Mouse (Mus musculus) forebrain, postnatal 0 days (tissue): ENCODE data around the gene Ubtd1. TPM values are rescaled to one million over a fixed set of nuclear protein-coding genes. Genes with fewer than 3 reads are reported as not detected.
A peak's percentile ranks its signal among the peaks of the same experiment; 100 is the strongest.

Source experiments
- ATAC-seq: fragments of 200-750 bp; cut with Nextera tagmentation; 2 replicates; pipeline ENCODE4 v1.8.0; 2017; ENCODE audit warnings: mild to moderate bottlenecking, moderate library complexity
- DNase-seq: peaks from one replicate; pipeline ENCODE4 v3.0.0-alpha.2; 2015
- H3K27ac ChIP-seq: fragments of 300-500 bp; sonication (generic); 2 replicates; pipeline ENCODE4 v1.5.1; 2014; ENCODE audit warnings: low read depth, mild to moderate bottlenecking, antibody characterized with exemption, low read length, moderate library complexity, mixed read lengths
- H3K27me3 ChIP-seq: fragments of 300-500 bp; sonication (generic); 2 replicates; pipeline ENCODE4 v1.6.1; 2014; ENCODE audit warnings: mild to moderate bottlenecking, low read length, mixed read lengths; ENCODE audit not compliant: insufficient read depth
- H3K36me3 ChIP-seq: fragments of 300-500 bp; sonication (generic); 2 replicates; pipeline ENCODE4 v1.6.1; 2014; ENCODE audit warnings: mild to moderate bottlenecking, moderate library complexity; ENCODE audit not compliant: insufficient read depth
- H3K4me1 ChIP-seq: fragments of 300-500 bp; sonication (generic); 2 replicates; pipeline ENCODE4 v1.6.1; 2014; ENCODE audit warnings: antibody characterized with exemption; ENCODE audit not compliant: insufficient read depth
- H3K4me2 ChIP-seq: fragments of 300-500 bp; sonication (generic); 2 replicates; pipeline ENCODE4 v1.6.1; 2014; ENCODE audit warnings: low read depth, mild to moderate bottlenecking, moderate library complexity
- H3K4me3 ChIP-seq: fragments of 300-500 bp; sonication (generic); 2 replicates; pipeline ENCODE4 v1.5.1; 2014; ENCODE audit warnings: low read depth, low read length, mixed read lengths
- H3K9ac ChIP-seq: fragments of 300-500 bp; sonication (generic); 2 replicates; pipeline ENCODE4 v1.6.1; 2014; ENCODE audit warnings: mild to moderate bottlenecking
- H3K9me3 ChIP-seq: fragments of 300-500 bp; sonication (generic); 2 replicates; pipeline ENCODE4 v1.6.1; 2016; ENCODE audit warnings: low read length
- CTCF ChIP-seq: sonication (generic); IDR thresholded peaks from 2 replicates; pipeline ENCODE4 v1.5.1; 2016; ENCODE audit warnings: antibody characterized with exemption, control low read depth, low read depth
- WGBS: fragments of 180-500 bp; shearing (Covaris S2); extraction: QIAGEN DNeasy Blood & Tissue Kit; methylation state at CpG from one replicate; pipeline ENCODE4 v1.1.7; 2014; 5-methylcytosine and 5-hydroxymethylcytosine counted together
- polyA plus RNA-seq: library from polyadenylated mRNA; unstranded; fragments of >200 nt; fragmentation: Nextera tagmentation; extraction: Ambion mirVana; gene quantifications from 2 replicates; pipeline ENCODE4 v1.2.1, GENCODE M21; 2015
- total RNA-seq: library from RNA; depleted of rRNA; stranded (reverse); fragments of >200 nt; gene quantifications from 2 replicates; pipeline ENCODE4 v1.2.3, GENCODE M21; 2014

Gene Ubtd1
- total and polyA plus RNA-seq, 2 experiments from 2014 or later: 12.2 to 22.2 TPM

DNA sequence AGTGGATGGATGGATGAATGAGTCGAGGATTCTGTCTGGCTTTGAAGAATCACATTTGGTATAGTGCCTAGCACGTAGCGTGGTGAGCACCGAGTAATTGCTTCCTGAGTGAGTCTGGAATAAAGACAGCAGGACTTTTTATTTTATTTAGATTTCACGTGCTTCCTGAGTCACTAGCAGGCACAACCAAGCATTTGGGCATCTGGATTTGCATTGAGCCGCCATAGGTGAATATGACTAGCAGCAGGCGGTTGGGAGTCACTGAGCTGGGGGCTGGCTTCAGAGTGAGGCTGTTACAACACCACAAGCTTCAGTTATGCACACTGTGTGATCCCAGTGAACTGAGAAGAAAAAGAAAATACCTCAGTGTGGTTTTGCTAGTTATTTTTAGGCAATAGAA, 27.5 kb downstream of the Ubtd1 start:
- 69% methylated on average over 7 of the region's 7 CpGs for WGBS
- no peak for ATAC-seq

DNA sequence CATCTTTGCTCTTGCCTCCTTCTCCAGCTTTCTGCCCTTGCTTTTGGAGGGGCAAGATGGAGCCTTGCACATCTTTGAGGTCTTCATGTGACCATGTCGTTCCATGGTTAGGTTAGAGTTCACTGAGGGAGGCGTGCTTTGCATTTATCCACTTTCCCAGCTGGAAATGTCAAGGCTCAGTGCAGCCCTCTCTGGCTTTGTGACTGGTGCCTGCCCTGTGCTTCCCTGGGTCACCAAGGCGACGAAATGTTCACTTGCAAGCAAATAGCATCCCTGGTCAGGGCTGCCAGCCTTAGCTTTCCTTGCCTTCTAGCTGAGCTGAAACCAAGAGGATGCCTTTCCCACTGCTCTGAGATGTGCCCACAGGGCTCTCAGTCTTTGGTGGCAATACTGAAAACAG, 28.9 kb downstream of the Ubtd1 start:
- 73% methylated on average over 4 of the region's 4 CpGs for WGBS
- no peak for TF ChIP-seq CTCF
- no peaks in the 10 kb centered on the region for H3K9me3 ChIP-seq
- H3K36me3 ChIP-seq: no peaks in the 10 kb centered on the region
- H3K4me3 ChIP-seq: no peak overlapping the region
- ATAC-seq (peak; percentile 38; the same call in 1 of the 2 replicates), DNase-seq (no peak)
- no peaks in the 10 kb centered on the region for H3K27me3 ChIP-seq
- H3K4me1 ChIP-seq: no peaks in the 10 kb centered on the region
- H3K27ac ChIP-seq: no peak overlapping the region
- no peak overlapping the region for H3K4me2 ChIP-seq
- H3K9ac ChIP-seq: no peak overlapping the region

More for the DNA sequence above, 27.5 kb downstream of the Ubtd1 start:
- no peak overlapping the region for H3K9ac ChIP-seq
- H3K27ac ChIP-seq: no peak overlapping the region
- H3K4me3 ChIP-seq: no peak overlapping the region
- H3K36me3 ChIP-seq: no peaks in the 10 kb centered on the region
- no peak for DNase-seq
- no peaks in the 10 kb centered on the region for H3K27me3 ChIP-seq
- no peaks in the 10 kb centered on the region for H3K9me3 ChIP-seq
- TF ChIP-seq CTCF: no peak
- H3K4me1 ChIP-seq: no peaks in the 10 kb centered on the region
- H3K4me2 ChIP-seq: no peak overlapping the region

DNA sequence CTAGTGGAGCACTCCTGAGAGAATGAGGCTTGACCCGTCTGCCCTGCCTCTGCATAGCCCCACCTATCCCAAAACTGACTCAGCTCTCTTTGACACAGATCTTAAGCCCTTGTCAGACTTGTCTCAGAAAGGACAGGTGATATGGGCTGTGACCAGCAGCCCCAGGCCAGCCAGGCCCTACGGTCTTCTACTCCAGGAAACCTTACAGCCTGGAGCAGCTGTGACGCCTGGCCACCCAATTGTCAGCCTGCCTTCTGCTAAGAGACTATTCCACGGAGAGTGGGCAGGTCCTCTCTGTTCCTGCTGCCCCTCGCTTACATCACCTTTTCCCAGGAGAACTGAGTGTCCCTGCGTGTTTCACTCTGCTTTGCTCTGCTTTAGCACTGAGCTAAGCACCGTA, 29.6 kb downstream of the Ubtd1 start:
- no peak overlapping the region for H3K27ac ChIP-seq
- DNase-seq (no peak), ATAC-seq (no peak)
- H3K36me3 ChIP-seq: no peaks in the 10 kb centered on the region
- no peaks in the 10 kb centered on the region for H3K9me3 ChIP-seq
- H3K27me3 ChIP-seq: no peaks in the 10 kb centered on the region
- no peaks in the 10 kb centered on the region for H3K4me1 ChIP-seq
- no peak overlapping the region for H3K9ac ChIP-seq
- H3K4me2 ChIP-seq: no peak overlapping the region
- WGBS: 86% methylated on average over 7 of the region's 7 CpGs
- no peak for TF ChIP-seq CTCF
- no peak overlapping the region for H3K4me3 ChIP-seq

DNA sequence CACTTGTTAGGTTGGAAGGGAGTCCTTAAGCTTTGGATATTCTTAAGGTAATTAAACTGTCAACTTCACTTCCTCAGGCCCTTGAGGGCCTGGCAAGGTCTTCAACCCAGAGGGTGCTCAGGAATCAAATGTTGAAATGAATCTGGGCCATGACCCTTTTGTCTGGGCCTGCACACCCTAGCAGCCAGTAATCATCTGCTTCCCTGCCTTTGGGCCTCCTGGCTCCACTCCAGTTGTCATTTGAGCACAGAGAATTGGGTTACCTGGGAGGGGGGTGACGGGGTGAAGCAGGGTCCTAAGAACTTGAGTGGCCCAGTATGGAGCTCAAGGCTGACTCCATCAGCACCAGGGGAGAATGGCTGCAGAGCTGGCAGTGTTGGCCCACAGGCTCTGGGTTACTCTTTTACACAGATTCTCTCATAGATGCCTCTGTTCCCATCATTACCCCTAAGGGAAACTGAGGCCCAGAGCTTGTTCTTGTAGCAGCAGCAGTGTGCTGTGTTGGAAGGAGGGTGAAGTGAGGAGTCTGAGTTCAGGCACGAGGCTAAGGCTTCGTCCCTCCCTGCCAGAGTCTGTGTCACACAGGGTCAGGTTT, 32.8 kb downstream of the Ubtd1 start:
- ATAC-seq: no peak
- TF ChIP-seq CTCF: no peak
- Histone ChIP-seq H3K27ac (no peak overlapping the region), H3K36me3 (no peaks in the 10 kb centered on the region), H3K9me3 (no peaks in the 10 kb centered on the region), H3K4me1 (no peaks in the 10 kb centered on the region), H3K9ac (no peak overlapping the region), H3K4me3 (no peak overlapping the region), H3K27me3 (no peaks in the 10 kb centered on the region), H3K4me2 (no peak overlapping the region)
- no peak for DNase-seq
- 83% methylated on average over 3 of the region's 3 CpGs for WGBS

DNA sequence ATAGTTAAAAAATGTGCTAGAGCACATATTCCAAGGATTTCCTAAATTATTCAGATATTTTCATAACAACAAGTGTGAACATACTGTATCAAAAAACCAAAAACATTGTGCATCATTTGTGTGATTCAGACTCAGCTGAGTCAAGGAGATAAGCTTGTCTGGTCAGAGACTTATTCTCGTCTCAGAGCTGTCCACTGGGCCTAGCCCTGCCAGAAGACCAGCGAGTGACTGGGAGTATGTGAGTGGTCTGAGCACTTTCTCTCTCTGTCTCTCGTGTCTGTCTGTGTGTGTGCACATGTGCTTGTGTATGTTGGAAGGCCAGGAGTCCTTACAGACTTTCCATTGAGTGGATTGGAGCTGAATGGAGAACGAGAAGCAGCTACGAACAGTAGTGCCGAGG, 33.4 kb downstream of the Ubtd1 start:
- no peak overlapping the region for H3K9ac ChIP-seq
- H3K4me1 ChIP-seq: no peaks in the 10 kb centered on the region
- H3K9me3 ChIP-seq: no peaks in the 10 kb centered on the region
- TF ChIP-seq CTCF: no peak
- DNase-seq (no peak), ATAC-seq (no peak)
- no peak overlapping the region for H3K4me3 ChIP-seq
- no peaks in the 10 kb centered on the region for H3K27me3 ChIP-seq
- no peak overlapping the region for H3K4me2 ChIP-seq
- 75% methylated on average over 6 of the region's 6 CpGs for WGBS
- no peak overlapping the region for H3K27ac ChIP-seq
- no peaks in the 10 kb centered on the region for H3K36me3 ChIP-seq

DNA sequence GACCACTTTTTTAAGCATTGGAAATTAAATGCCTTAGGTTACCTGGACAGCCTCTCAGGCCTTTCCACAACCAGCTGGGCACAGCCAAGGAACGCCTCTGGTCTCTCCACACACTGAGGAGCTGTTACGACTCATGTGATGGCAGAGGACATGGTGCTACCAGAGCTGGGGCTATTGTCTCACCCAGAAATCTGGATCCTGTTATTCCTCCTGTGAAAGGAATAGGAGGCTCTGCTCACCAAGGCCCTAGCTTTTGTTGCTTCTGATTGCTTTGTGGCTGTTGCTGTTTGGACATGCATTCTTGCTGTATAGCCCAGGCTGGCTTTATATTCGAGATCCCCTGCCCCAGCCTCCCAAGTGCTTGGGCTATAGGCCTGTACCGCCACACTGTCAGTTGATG, 34.7 kb downstream of the Ubtd1 start:
- ATAC-seq: no peak

DNA sequence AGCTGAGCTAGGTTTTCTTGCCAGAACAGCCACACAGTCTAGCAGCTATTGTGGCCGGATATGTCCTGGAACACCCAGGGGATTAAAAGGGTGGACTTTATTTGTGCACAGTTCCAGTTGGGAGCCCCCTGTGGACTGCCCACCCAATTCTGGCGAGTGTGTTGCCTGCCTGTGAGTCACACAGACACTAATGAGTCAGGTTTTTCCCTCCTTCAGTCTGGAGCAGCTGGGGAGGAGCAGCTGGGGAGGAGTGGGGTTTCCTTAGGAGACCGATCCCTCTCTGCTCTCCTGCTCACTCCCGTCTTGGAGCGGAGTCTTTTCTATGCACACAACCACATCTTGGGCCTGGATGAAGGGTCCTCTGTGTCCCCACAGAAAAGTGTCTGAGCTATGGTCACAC, 35.3 kb downstream of the Ubtd1 start:
- H3K27ac ChIP-seq: 0 out of 2 replicates have a peak overlapping the region, but pooled peaks have one; percentile 0
- no peaks in the 10 kb centered on the region for H3K4me1 ChIP-seq
- DNase-seq: no peak
- H3K9me3 ChIP-seq: no peaks in the 10 kb centered on the region
- TF ChIP-seq CTCF: no peak
- no peak overlapping the region for H3K4me3 ChIP-seq
- 52% methylated on average over 5 of the region's 5 CpGs for WGBS
- H3K4me2 ChIP-seq: no peak overlapping the region
- H3K27me3 ChIP-seq: no peaks in the 10 kb centered on the region
- H3K36me3 ChIP-seq: no peaks in the 10 kb centered on the region
- H3K9ac ChIP-seq: no peak overlapping the region
- ATAC-seq: peak; percentile 36

More for the DNA sequence above, 34.7 kb downstream of the Ubtd1 start:
- no peak overlapping the region for H3K4me2 ChIP-seq
- no peaks in the 10 kb centered on the region for H3K27me3 ChIP-seq
- no peaks in the 10 kb centered on the region for H3K4me1 ChIP-seq
- 76% methylated on average over 4 of the region's 4 CpGs for WGBS
- DNase-seq: no peak
- H3K36me3 ChIP-seq: no peaks in the 10 kb centered on the region
- no peak overlapping the region for H3K27ac ChIP-seq
- no peak overlapping the region for H3K9ac ChIP-seq
- H3K4me3 ChIP-seq: no peak overlapping the region
- H3K9me3 ChIP-seq: no peaks in the 10 kb centered on the region
- no peak for TF ChIP-seq CTCF
